Mouse (Mus musculus) testis, adult 2 months (tissue): ENCODE results near the gene Tmem104.

Source experiments
- CTCF ChIP-seq: fragments of 200-500 bp; IDR thresholded peaks from 2 replicates; pipeline ENCODE4 v1.5.1; 2012; ENCODE audit warnings: low read depth, mild to moderate bottlenecking, inconsistent platforms, low read length, moderate library complexity; ENCODE audit not compliant: control insufficient read depth, insufficient read depth, insufficient replicate concordance
- POLR2A ChIP-seq: fragments of 200-500 bp; IDR thresholded peaks from 2 replicates; pipeline ENCODE4 v1.6.1; 2012; ENCODE audit warnings: low read depth, mild to moderate bottlenecking, inconsistent platforms, low read length, moderate library complexity; ENCODE audit not compliant: control insufficient read depth

DNA sequence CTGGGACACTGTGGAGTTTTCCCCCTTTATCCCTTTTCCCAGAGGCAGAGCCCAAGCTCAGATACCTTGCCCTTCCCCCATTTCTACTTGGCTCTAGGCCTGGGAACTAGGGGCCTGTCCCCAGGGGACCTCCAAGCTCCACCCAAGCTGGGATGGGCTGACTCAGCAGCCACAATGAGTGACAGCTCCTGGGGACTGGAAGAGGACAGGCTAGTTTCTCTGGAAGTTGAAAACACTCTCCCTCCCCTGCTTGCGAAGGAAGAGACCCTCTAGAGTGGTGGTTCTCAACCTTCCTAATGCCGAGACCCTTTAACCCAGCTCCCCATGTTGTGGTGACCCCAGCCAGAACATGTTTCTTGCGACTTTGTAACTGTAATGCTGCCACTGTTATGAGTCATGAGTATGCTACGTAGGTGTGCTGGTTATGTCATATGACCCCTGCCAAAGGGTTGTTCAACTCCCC lies 14.4 kb upstream of the Tmem104 start:
- TF ChIP-seq CTCF (no peak), POLR2A (no peak)
